Mouse (Mus musculus): ENCODE measurements around the gene Tbx10.

Gene Tbx10

GRCm38 (mm10) chr19:3975866-3976265, 16.7 kb upstream of the Tbx10 start:
- DNase-seq (ENCODE audit: low read depth, low spot score) = no peak

- DNase-seq (ENCODE audit: low read depth, low spot score) = peak; percentile 92
Measured at GRCm38 (mm10) chr19:3980309-3980708, 12.2 kb upstream of the Tbx10 start.

DNA sequence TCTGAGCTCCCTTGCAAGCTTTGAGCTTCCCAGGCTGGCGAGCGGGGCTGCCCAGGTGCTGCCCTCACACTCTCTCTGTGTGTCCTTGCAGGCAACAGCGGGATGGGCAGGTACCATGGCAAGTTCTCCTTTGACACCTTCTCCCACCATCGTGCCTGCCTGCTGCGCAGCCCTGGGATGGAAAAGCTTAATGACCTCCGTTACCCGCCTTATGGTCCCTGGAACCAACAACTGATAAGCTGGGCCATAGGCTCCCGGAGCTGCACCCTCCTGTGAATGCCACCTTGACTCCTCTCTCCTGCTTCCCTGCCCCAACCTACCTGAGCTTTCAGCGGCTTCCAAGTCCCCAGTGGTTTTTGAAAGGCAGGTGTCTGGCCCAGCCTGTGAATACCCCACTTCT, 11.6 kb upstream of the Tbx10 start:
- no peak for DNase-seq (ENCODE audit: low read depth, low spot score)

DNA sequence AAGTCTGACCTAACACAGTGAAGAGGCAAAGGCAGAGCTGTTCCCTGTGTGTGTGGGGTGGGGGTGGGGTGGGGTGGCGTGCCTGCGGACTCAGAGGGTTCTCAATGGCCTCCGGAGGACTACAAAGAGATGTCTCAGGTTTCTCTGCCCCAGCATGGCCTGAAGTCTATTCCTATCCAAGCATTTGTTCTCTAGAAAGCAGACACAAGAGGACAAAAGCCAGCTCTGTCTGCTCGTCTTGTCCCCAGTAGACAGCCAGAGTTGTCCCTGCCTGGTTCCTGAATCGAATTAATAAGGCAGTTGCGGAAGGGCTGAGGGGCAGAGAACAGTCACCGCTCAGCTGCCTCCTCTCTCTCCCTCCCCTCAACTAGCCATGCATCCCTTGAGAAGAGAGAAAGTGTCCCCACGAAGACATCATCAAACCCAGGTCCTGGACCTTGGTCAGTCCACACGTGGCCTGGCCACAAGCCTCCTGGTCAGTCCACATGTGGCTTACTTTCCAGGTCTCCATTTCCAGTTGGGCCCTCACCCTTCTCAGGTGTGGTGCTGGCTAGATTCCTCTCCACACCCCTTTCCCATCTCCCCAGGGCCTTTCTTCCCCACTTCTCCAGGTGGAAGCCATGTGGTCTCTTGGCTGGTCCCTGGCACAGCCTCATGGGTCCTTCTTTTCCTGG, 8.9 kb upstream of the Tbx10 start:
- DNase-seq (ENCODE audit: low read depth, low spot score) = peak; percentile 82

GRCm38 (mm10) chr19:3985261-3985681, 7.3 kb upstream of the Tbx10 start:
- no peak for DNase-seq (ENCODE audit: low read depth, low spot score)

GRCm38 (mm10) chr19:3986334-3986733, 6.2 kb upstream of the Tbx10 start, which contains the start of gene Acy3:
Gene Acy3, plus strand, starts transcription at chr19:3986570.
- peak; percentile 54 for DNase-seq (ENCODE audit: low read depth, low spot score)

DNA sequence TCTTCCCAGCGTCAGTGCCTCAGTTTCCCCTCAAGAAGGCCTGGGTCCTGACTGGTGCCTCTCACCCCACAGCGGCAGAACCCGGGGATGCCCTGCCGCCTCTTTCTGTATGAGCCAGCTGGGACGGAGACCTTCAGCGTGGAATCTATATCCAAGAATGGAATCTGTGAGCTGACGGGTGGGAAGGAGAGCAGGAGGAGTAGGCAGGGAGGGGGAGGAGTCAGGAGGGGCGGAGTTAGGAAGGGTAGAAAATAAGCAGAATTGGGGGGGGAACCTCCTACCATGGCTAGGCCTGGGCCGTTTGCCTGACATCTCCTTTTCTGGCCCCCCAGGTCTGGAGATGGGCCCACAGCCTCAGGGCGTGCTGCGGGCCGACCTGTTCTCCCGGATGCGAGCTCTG, 4.5 kb upstream of the Tbx10 start:
- DNase-seq (ENCODE audit: low read depth, low spot score) = no peak

- DNase-seq (ENCODE audit: low read depth, low spot score) = no peak
Measured at GRCm38 (mm10) chr19:3988750-3989149, 3.8 kb upstream of the Tbx10 start.

DNA sequence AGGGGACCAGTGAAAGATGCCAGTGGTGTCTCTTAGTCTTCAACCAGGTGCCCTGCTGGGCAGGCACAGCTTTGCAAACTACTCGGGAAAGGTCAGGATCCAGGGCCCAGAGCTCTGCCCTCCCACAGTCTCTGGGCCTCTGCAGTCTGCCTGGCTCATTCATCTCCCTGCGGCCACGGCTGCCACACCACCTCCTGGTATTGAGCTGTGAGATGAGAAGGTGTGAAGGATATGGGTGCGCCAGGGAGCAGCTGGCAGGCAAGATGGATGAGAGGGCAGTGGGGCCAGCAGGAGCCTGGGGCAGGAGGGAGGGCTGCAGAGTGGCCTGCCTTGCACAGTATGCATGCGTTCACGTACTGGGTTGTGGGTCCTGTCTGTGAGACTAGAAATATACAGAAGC, 1.7 kb upstream of the Tbx10 start:
- DNase-seq (ENCODE audit: low read depth, low spot score) = no peak

GRCm38 (mm10) chr19:3991562-3991961, 990 bp upstream of the Tbx10 start:
- DNase-seq (ENCODE audit: low read depth, low spot score) = no peak

GRCm38 (mm10) chr19:3991966-3992365, 586 bp upstream of the Tbx10 start:
- DNase-seq (ENCODE audit: low read depth, low spot score) = no peak

DNA sequence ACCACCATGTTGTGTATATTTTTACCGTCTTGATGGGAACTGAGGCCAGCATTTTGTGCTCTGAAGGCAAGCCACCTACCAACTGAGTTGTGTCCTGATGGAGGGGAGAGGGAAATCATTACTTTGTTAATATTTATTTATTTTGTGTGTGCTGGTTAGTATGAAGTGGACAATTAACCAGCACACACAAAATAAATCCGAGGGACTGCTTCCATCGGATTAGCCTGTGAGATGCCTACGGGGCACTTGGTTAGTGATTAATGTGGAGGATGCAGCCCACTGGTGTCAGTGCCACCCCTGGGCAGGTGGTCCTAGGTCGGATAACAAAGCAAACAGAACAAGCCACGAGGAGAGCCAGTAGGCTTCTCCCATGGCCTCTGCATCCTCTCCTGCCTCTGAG, 2.4 kb downstream of the Tbx10 start:
- DNase-seq (ENCODE audit: low read depth, low spot score) = no peak

DNA sequence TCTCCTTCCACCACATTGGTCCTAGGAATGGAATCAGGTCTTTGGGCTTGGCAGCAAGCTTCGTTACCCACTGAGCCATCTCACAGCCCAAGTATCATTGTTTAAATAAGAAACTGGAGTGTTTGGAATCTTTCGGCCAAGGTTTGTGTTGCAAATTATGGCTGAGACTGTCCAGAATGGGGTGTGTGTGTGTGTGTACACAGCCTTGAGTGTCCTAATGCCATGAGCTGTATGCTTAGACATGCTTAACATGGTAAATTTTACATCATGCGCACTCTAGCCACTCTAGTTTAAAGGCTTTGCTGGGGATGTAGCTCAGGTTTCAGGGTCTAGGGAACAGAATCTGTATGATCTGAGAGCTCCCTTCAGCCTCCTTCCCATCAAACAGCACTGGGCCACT, 3.0 kb downstream of the Tbx10 start:
- no peak for DNase-seq (ENCODE audit: low read depth, low spot score)

DNA sequence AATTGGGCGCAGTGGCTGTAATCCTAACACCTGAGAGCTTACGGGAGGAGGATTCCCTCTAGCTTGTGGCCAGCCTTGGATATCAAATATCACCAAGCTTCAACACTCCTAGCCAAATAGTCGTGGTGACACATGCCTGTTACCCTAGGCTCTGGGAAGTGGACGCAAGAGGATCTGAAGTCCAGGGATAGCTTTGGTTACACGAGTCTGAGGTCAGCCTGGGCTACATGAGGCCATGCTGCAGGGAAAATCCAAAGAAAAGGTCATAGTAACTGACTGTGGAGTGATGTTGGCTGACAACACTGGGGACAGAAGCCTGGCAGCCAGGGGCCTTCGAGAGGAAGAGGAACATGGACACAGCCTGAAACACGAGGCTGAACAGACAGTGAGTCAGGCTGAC, 3.6 kb downstream of the Tbx10 start:
- no peak for DNase-seq (ENCODE audit: low read depth, low spot score)

DNA sequence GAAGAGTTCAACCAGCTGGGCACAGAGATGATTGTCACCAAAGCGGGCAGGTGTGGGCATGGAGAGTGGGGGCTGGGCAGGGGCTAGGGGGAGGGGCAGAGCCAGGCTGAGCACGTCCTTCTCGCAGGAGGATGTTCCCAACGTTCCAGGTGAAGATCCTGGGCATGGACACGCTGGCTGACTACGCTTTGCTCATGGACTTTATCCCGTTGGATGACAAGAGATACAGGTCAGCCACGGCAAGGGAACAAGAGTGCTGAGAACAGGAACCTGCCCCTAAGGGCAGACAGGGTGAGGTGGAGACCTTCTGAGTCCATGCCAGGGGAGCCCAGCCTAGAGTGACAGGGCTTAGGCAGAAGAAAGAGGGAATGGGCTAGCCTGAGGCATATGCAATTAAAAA, 4.2 kb downstream of the Tbx10 start:
- DNase-seq (ENCODE audit: low read depth, low spot score) = no peak

DNA sequence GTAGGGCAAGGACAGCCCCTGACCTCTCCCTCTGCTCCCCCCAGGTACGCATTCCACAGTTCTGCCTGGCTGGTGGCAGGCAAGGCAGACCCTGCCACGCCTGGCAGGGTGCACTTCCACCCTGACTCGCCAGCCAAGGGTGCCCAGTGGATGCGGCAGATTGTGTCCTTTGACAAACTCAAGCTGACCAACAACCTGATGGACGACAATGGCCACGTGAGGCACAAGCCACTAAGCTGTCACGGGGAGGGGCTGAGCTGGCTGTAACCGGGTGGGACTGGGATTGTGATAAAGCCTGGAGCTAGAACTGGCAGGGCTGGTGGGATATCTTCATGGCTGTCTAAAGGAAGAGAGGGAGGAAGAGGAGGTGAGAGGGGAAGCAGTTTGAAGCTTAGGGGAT, 4.7 kb downstream of the Tbx10 start:
- DNase-seq (ENCODE audit: low read depth, low spot score) = no peak

DNA sequence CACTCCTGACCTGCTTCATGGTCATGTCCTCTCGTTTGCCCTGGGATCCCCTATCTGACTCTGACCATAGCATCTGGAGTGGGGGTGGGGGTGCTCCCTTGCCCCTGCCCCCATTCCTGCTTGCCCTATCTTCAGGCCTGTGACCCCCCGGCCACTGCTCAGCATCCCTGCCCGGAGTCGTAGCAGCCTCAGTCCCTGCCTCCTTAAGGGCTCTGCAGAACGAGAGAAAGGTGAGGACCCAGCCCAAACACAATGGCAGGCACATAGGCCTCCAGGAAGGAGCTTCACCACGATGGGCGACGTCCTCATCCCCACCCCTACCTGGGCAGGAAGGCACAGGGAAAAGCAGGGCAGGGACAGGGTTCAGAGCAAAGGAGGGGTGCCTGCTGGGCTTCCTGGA, 5.8 kb downstream of the Tbx10 start:
- no peak for DNase-seq (ENCODE audit: low read depth, low spot score)

GRCm38 (mm10) chr19:3999121-3999730, 6.7 kb downstream of the Tbx10 start:
- DNase-seq (ENCODE audit: low read depth, low spot score) = peak; percentile 20

DNA sequence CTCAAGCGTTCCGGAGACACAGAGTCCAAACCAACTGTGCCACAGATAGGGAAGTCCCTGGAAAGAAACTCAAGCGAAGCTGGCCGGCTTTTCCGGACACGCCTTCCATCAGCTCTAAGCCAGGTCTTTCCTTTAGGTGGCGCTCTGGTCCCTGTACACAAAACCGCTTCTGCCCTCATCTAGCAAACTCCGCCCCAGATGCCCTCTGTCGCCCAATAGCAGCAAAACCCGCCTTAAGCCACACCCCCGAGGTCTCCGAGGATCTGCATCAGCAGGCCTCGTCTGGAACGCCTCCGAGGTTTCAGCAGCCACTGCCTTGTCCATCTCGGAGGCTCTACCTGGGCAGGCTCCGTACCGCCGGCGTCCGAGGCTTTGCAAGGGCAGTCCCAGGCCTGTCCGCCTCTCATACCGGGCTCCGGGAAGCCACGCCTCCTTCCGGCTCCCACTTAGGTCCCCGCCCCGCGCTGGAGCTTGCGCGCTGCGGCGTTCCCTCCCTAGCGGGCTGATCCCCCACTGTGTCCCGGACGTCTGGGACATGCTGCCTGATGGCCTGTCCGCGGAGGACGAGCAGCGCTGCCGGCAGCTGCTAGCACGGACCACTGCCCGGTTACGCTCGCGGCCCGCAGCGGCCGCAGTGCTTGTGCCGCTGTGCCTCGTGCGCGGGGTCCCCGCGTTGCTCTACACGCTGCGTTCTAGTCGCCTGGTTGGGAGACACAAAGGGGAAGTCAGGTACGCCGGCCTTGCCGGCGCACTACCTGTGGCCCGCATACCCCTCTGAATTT, 7.8 kb downstream of the Tbx10 start, which contains the start of the genes Nudt8 and Gm49405:
Gene Nudt8 (plus strand): TSS at position 462 of the 782 bp plus-strand sequence.
Gene Gm49405 (plus strand): TSS at position 508 of the 782 bp plus-strand sequence.
- peak; percentile 99 for DNase-seq (ENCODE audit: low read depth, low spot score)

GRCm38 (mm10) chr19:4000949-4001525, 8.5 kb downstream of the Tbx10 start:
- DNase-seq (ENCODE audit: low read depth, low spot score) = no peak

DNA sequence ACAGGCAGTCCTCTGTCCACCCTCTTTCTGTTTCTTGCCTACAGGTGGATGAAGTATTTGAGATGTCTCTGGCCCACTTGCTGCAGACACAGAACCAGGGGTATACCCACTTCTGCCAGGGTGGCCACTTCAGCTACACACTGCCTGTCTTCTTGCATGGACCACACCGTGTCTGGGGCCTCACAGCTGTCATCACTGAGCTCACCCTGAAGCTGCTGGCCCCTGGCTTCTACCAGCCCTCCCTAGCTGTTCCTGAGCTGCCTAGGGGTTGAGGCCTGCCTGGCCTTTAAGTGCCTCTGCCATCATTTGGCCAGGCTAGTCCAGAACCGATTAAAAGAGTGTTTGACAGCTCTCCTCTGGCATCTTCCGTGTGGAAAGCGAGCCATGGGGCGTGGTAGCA, 9.2 kb downstream of the Tbx10 start:
- DNase-seq (ENCODE audit: low read depth, low spot score) = no peak

- DNase-seq (ENCODE audit: low read depth, low spot score) = peak; percentile 44
Measured at GRCm38 (mm10) chr19:4003112-4003511, 10.6 kb downstream of the Tbx10 start, which contains the start of gene Doc2g. Gene Doc2g, plus strand, starts transcription at chr19:4003313.
